Mouse (Mus musculus) ZHBTc4 (cell line): ENCODE data around the gene H1foo.

ENCODE experiments used
- DNase-seq: peaks from one replicate; pipeline ENCODE4 v3.0.0-alpha.2; 2011; ENCODE audit warnings: low read depth, low spot score

The H1foo gene

GRCm38 (mm10) chr6:115927292-115928242, 17.2 kb upstream of the H1foo start:
- no peak for DNase-seq

GRCm38 (mm10) chr6:115930018-115930417, 14.7 kb upstream of the H1foo start:
- DNase-seq, result no peak

GRCm38 (mm10) chr6:115931639-115932038, 13.1 kb upstream of the H1foo start, which contains the start of gene Rho:
TSS of gene Rho (plus strand) at chr6:115931748.
- no peak for DNase-seq

DNA sequence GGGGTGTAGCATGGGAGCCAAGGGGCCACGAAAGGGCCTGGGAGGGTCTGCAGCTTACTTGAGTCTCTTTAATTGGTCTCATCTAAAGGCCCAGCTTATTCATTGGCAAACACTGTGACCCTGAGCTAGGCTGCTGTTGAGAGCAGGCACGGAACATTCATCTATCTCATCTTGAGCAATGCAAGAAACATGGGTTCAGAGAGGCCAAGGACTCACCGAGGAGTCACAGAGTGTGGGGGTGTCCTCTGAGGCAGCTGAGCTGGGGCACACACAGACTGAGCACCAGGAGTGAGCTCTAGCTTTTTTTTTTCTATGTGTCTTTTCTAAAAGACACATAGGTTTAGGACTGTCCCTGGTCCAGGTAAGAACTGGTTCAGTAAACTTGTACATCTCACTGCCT, 12.3 kb upstream of the H1foo start:
- DNase-seq, result no peak

GRCm38 (mm10) chr6:115935544-115935943, 9.2 kb upstream of the H1foo start:
- DNase-seq, result no peak

GRCm38 (mm10) chr6:115938011-115938410, 6.7 kb upstream of the H1foo start:
- DNase-seq, result no peak

DNA sequence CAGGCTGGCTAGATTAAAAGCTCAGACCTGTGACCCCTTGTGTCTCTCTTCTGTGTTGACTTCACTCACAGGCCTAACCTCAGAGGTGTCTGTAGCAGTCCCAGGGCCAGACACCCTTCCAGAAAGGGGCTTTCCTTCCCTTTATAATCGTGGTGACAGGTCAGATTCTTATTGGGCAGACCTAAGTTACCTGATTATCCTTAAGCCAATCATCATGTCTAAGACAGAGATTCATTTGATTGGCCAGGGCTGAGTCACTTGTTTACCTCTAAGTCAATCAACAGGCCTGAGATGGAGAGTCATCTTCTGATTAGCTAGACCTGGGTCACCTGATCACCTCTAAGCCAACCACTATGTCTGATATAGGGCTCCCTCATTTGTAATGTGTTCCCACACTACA, 5.9 kb upstream of the H1foo start:
- DNase-seq, result no peak

GRCm38 (mm10) chr6:115940603-115941002, 4.1 kb upstream of the H1foo start:
- no peak for DNase-seq

- DNase-seq, result no peak
Observed at GRCm38 (mm10) chr6:115941128-115941527, 3.6 kb upstream of the H1foo start.

- DNase-seq, result no peak
Observed at GRCm38 (mm10) chr6:115943498-115944427, 975 bp upstream of the H1foo start.

DNA sequence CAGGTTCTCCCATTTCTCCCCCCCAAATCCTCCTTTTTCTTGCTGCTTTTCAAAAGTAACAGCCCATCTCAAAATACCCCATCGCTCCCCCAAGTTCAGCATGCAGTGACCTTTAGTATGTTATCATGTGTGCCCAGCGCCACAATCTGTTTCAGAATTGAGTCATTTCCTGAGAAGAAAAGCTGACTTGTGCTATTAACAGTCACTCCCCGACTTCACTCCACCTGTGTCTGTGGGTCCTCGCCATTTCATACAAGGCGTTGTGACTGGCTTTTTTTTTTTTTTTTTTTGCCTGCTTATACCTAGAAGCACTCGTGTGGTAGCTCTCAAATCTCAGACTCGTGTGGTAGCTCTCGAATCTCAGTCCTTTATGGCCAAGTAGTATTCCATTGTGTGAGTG, 895 bp downstream of the H1foo start:
- DNase-seq, result no peak

- no peak for DNase-seq
Observed at GRCm38 (mm10) chr6:115946389-115946788, 1.7 kb downstream of the H1foo start.

GRCm38 (mm10) chr6:115954506-115955074, 9.9 kb downstream of the H1foo start:
- DNase-seq, result no peak

DNA sequence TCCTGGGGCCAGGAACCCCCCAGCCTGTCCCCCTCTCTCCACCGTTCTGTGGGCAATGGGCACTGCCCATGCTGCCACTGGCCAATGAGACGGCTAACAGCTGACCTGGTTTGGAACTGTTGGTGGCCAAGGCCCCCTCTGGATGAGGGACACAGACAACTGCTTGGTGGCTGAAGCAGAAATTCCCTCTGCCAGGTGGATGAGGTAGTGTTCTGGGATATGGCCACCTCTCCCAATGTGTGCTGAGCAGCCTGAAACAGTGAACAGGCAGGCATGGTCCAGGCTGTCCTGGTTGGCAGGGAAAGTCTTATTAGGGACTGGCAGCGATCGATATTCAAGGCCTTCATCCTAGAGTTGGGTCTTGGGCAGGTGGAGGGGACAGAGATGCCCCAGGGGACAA, 10.4 kb downstream of the H1foo start:
- DNase-seq, result no peak

DNA sequence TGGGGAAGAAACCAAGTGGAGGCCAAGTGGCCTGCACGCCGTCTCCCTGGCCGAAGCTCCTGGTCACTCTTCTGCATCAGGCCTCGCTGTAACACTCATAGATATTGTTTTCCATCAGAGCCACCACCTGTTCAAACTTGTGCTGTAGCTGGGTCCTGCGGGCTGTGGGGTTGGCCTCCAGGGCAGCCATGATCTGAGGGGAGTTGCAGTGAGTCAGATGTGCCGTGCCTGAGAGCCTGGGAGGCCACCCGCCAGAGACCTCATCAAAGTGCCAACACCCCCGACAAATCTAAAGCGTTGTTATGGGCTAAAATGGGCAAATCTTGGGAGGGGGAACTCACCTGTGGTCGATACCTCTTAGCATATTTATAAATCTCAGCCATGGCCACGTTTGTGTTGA, 10.9 kb downstream of the H1foo start:
- no peak for DNase-seq

- DNase-seq, result no peak
Observed at GRCm38 (mm10) chr6:115956418-115956921, 11.7 kb downstream of the H1foo start.

- DNase-seq, result no peak
Observed at GRCm38 (mm10) chr6:115956922-115957601, 12.3 kb downstream of the H1foo start.

- DNase-seq, result no peak
Observed at GRCm38 (mm10) chr6:115957681-115958080, 12.9 kb downstream of the H1foo start.

GRCm38 (mm10) chr6:115958445-115958844, 13.7 kb downstream of the H1foo start:
- DNase-seq, result no peak

DNA sequence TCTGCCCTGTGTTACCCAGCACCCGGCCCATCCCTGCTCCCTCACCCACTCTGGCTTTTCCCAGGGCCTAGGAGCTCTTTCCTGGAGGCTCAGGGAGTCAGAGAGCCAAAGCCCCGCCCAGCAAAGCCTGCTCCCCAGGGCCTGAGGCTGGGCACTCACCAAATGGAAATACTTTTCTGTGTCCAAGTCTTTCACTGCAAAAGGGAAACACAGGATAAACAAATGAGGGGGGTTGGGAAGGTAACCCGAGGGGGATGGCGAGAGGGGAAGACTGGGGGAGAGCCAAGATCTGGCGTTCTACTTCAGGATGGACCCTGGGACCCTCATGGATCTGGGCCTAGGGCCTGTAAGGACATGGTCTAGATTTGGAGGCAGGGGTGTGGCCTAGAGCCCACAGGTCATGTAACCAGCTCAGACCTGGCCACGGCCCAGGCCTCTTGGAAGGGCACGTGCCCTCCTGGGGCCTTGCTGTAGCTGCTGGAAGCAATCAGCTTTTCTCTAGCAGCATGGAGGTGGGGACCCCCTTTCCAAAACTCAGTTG, 14.5 kb downstream of the H1foo start:
- no peak for DNase-seq

GRCm38 (mm10) chr6:115960322-115960721, 15.6 kb downstream of the H1foo start:
- no peak for DNase-seq
